Mouse (Mus musculus) left cerebral cortex, postnatal 4 days (tissue): ENCODE measurements at regions not wholly inside any gene's neighbourhood (a gene's known extent, or its start where the extent isn't known, plus 50 kb on each side); places are given as distances from the start of the nearest gene placed in this dataset.

Experiments
- DNase-seq: peaks from one replicate; pipeline ENCODE4 v3.0.0-alpha.2; 2022
- intact Hi-C: fragments of 180-260 bp; cut with DNase I; formaldehyde crosslinking; loops from one replicate; pipeline ENCODE4 v1.15.1; 2025

DNA sequence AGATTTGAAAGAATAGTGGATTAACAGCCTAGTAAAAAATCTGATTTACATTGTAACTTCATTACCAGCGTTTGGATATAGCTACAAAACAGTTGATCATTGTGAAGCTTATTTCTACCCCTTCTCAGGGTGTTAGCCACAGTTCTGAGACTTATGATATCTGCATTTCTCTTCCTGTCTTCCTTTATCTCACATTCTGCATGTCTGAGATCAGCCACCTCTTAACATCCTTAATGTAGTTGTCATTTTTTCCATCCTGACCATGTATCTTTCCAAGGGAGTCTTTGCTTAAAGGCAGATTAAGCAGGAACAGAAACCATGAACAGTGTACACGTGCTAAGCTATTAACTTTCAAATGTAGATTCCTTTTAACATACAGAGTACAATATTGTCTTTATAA is 1278.2 kb downstream of the Kcnt2 start:
- DNase-seq: no peak
- intact Hi-C loops: no loop called here

DNA sequence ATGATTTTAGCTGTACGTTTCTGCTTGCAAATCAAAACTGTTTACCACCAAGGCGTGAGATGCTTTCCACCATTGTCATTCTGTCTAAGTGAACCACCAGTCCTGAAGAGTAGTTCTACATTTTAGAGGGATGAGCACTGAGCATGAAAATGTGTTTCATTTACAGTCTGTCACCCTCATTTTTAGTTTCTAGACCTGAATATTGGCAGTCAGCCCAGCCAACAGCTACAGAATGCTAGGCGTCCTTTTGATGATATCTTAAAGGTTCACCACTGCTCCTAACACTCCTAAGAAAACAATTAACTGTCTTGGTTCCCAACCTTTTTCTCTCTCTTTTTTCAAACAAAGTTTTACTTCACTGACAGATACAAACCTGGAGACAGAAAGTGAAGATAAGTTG is 1287.2 kb downstream of the Kcnt2 start:
- DNase-seq: peak; percentile 24
- intact Hi-C loops: no loop called here
